Mouse (Mus musculus): ENCODE data around the gene Faah.

DNA sequence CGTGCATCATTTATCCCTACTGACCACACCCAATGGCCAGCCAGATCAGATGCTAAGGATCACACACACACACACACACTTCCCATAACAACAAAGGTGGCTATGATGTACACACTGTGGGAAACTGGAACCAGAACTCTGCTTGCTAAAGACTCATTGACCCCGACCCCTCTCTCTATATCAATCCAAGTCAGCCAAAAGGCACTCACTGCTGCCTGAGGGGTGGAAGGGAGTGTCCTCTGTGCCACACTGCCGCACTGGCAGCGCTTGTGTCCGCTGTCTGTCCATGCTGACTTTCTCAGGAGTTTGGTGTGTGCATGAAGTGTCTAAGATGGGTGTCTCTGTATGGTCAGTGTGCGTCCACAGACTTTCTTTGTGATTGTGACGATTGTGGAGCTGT, 55.7 kb downstream of the Faah start:
- no peak for TF ChIP-seq TAL1 (IDR thresholded peaks at IDR 0.05; ENCODE audit: low read length)
- no peak for TF ChIP-seq GATA1 (IDR thresholded peaks at IDR 0.05; ENCODE audit: low read length)
